Mouse (Mus musculus) heart, adult 9 months (tissue): ENCODE results near the gene Armc10.
"Not testable (repeated sequence)": the region's sequence is repeated elsewhere in the genome, so short reads cannot be mapped to it uniquely, and the experiment has no call there.

Experiments used
- DNase-seq, 2 experiments: peaks; one replicate each; pipeline ENCODE4 v3.0.0; 2022; ENCODE audit warnings: low spot score in 2 of 2

The Armc10 gene

DNA sequence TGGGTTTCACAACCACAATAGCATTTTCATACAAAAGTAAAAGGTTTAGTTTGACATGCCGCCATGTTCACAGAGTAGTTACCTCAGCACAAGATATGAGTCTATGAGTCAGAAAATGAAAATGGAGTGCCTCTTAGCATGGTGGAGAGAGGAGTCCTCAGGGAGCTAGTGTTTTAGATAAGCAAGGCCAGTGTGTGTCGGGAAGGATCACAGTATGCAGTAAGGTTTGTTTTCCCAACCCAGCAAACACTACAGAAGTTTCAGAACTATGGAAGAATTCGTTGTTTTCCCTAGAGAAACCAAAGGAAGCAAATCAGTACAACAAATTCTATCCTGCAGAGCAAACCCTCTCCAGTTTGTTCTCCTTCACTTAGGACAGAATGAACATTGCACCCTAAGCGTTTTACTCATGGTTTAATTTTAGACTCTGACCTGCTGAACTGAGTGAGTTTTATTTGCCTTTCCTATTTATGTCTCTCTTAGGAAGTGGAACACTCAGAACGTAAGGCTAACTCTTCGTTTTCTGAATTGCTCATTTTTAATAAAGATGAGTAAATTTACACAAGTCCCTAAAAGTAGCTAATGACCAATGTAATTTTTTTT, 57.4 kb downstream of the Armc10 start:
- DNase-seq, result peak; percentile 11 to 30

DNA sequence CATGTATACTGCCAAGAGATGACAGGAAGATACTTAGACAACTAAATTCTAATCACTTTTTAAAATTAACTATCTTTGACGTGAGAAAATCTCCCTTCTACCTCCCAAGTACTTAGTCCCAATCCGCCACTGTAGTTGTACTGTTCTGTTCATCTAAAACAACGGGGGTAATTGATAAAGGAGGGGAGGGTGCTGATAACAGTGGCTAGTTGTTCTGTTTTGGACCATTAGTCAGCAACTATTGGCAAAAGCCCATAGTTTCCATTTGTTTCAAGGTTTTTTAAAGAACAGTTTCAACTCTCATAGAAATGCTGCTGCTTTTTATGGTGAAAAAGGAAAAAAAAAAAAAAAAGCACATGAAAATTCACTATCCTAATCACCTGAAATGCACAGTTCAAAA, 58.1 kb downstream of the Armc10 start:
- no peak for DNase-seq

DNA sequence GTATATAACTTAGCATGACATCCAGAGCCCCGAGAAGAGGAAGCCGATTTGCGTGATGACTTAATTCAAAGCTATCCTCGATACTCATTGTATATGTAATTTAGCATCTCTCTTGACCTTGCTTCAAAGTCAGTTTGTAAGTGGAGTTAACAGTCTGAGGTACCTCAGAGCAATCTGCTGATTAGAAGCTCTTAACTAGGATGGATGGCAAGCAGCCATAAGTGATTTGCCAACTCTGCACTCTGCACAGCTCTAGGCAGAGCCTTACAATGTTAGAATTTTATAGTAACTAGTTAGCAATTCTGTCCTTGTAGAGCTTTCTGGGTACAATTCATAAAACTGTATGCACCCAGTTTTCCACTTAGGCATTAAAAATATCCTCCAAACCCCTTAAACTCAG, 60.9 kb downstream of the Armc10 start:
- DNase-seq, result no peak

- DNase-seq, result not testable (repeated sequence)
Measured at GRCm38 (mm10) chr5:21708011-21708410, 62.4 kb downstream of the Armc10 start.
